Mouse (Mus musculus) common myeloid progenitor, adult 5-6 weeks (primary cell): ENCODE data around the gene Lactb. TPM values are rescaled to one million over a fixed set of nuclear protein-coding genes. Genes with fewer than 3 reads are reported as not detected.

Source experiments
- ATAC-seq: replicated peaks from 2 replicates; pipeline ENCODE4 v1.8.0; 2016; ENCODE audit warnings: low read depth, mild to moderate bottlenecking, moderate TSS enrichment, inconsistent platforms; ENCODE audit not compliant: poor library complexity, severe bottlenecking
- total RNA-seq: library from RNA; stranded (forward); fragments of 200-1000, 187-1606 nt; gene quantifications from 2 replicates; pipeline ENCODE4 v1.2.3, GENCODE M21; 2017

Lactb gene
- total RNA-seq, 1 experiment from 2014 or later: 21.4 TPM

GRCm38 (mm10) chr9:66905990-66906389, 69.3 kb downstream of the Lactb start:
- ATAC-seq: no peak

Other genes with a start within 250 kb of the Lactb start
- 0.39 and 0.78 TPM in 2 replicates for gene Aph1b, start 180.0 kb downstream of the Lactb start, total RNA-seq
- gene Gm10647, start 178.4 kb downstream of the Lactb start, total RNA-seq: 0.14 TPM in 1 of 2 replicates, not detected in the other
- 0.87 and 1.3 TPM in 2 replicates for gene Aph1c, start 140.8 kb downstream of the Lactb start, total RNA-seq
- 82.9 and 87.3 TPM in 2 replicates for gene Rab8b, start 55.8 kb downstream of the Lactb start, total RNA-seq
- 162 and 229 TPM in 2 replicates for gene Rps27l, start 29.4 kb downstream of the Lactb start, total RNA-seq
- 101 and 111 TPM in 2 replicates for gene Tpm1, start 73.9 kb upstream of the Lactb start, total RNA-seq